Mouse (Mus musculus) CH12.LX (cell line): ENCODE measurements around the gene Adgrb3.

Experiments used
- CTCF ChIP-seq, 2 experiments: IDR thresholded peaks in 1 of 2; conservative IDR thresholded peaks in 1 of 2; 2 replicates each; pipeline ENCODE4 v1.5.1; 2011 to 2012; ENCODE audit warnings: low read depth in 2 of 2, low read length in 2 of 2, improper control_type of control experiment in 1 of 2, inconsistent platforms in 1 of 2, mild to moderate bottlenecking in 1 of 2, moderate library complexity in 1 of 2
- EP300 ChIP-seq: IDR thresholded peaks from 2 replicates; pipeline ENCODE4 v1.6.1; 2011; ENCODE audit warnings: low read length, improper control_type of control experiment
- MAFK ChIP-seq: IDR thresholded peaks from 2 replicates; pipeline ENCODE4 v1.6.1; 2011; ENCODE audit warnings: low read length, improper control_type of control experiment; ENCODE audit not compliant: insufficient replicate concordance
- MYC ChIP-seq: IDR thresholded peaks from 2 replicates; pipeline ENCODE4 v1.6.1; 2011; ENCODE audit warnings: low read depth, mild to moderate bottlenecking, improper control_type of control experiment, low read length
- NELFE ChIP-seq: IDR thresholded peaks from 2 replicates; pipeline ENCODE4 v1.6.1; 2011; ENCODE audit warnings: low read depth, low read length, improper control_type of control experiment
- POLR2A ChIP-seq: IDR thresholded peaks from 2 replicates; pipeline ENCODE4 v1.6.1; 2011; ENCODE audit warnings: low read depth, mild to moderate bottlenecking, improper control_type of control experiment, low read length
- POLR2AphosphoS2 ChIP-seq: IDR thresholded peaks from 2 replicates; pipeline ENCODE4 v1.6.1; 2011; ENCODE audit warnings: low read depth, low read length, improper control_type of control experiment
- TCF12 ChIP-seq: IDR thresholded peaks from 2 replicates; pipeline ENCODE4 v1.6.1; 2014; ENCODE audit warnings: low read depth, mild to moderate bottlenecking, inconsistent platforms, low read length, improper control_type of control experiment

DNA sequence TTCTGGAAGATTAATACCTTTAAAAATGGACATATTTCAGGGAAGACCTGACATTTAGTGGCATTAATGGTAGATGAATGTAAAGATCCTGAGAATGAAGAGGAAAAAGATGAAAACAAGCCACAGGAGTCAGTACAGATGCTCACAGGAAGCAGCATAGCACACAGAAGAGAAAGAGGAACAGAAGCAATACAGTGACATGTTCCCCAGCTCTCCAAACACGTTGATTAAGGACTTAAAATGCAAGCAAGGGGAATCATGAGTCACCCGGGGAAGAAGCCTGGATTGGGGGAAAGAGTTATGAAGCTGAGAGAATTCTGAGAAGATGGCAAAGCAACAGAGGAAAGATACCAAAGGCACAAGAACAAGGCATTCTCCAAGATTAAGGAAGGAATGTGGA is 149.9 kb downstream of the Adgrb3 start:
- TF ChIP-seq TCF12 (no peak), CTCF (conservative IDR thresholded peaks at IDR 0.05 in 1 of 2, IDR thresholded peaks at IDR 0.05 in 1 of 2; ENCODE audit: low read depth in 2 of 2, low read length in 2 of 2) (no peak), POLR2AphosphoS2 (no peak), MYC (no peak), POLR2A (no peak), MAFK (no peak), NELFE (no peak), EP300 (no peak)
